Mouse (Mus musculus): ENCODE measurements at regions not wholly inside any gene's neighbourhood (a gene's known extent, or its start where the extent isn't known, plus 50 kb on each side); places are given as distances from the start of the nearest gene placed in this dataset.
"Not testable (repeated sequence)": the region's sequence is repeated elsewhere in the genome, so short reads cannot be mapped to it uniquely, and the experiment has no call there.

DNA sequence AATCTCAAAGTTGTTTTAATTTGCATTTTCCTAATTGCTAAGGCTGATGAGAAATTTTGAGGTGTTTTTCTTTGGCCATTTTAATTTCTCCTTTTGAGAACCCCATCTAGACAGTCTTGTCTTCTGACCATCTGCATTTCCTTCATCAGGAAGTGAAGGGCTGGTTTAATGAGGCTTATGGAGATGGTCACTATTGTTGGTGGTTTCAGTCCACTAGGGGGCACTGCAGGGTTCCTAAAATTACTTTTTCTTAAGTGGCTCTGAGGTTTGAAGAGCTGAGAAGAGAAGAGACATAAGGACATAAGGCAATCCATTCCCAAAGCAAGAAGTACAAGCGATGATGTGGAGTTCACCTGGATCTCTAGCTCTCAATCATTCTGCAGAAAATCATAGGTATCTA is 494.4 kb upstream of the Olfr1507 start:
- H3K4me3 ChIP-seq (replicated peaks; ENCODE audit: low read depth, low read length); H3K27me3 ChIP-seq (ENCODE audit: insufficient read depth, low read length); H3K27ac ChIP-seq; ATAC-seq (replicated peaks; ENCODE audit: low FRiP score, low read depth); H3K4me2 ChIP-seq (ENCODE audit: low read length); H3K9ac ChIP-seq (ENCODE audit: low read depth, low read length); H3K4me1 ChIP-seq (replicated peaks; ENCODE audit: insufficient read depth, low read length); DNase-seq (ENCODE audit: low spot score); H3K9me3 ChIP-seq (replicated peaks; ENCODE audit: low read length); H3K36me3 ChIP-seq (ENCODE audit: insufficient read depth, low read length): not testable (repeated sequence)
- WGBS: 67% methylated on average over 1 of the region's 1 CpGs

DNA sequence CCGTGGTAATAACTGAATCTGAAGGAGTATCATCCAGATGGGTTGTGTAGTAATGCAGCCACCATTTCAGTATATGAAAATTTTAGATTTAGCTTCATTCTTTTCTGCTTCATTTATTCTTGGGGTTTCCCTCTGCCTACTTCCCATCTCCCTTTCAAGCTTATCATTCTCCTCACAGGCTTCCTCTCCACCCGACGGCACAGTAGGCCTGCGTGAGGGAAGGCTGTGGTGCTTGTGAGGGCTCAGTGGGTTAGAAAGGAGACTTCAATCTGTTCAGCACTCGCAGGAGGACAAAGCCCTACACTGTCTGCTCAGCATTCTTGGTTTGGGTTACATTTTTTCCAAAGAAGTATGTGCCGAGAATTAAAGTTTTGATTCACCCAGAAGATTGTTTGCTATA is 493.0 kb upstream of the Olfr1507 start:
- H3K27me3 ChIP-seq (ENCODE audit: insufficient read depth, low read length); ATAC-seq (replicated peaks; ENCODE audit: low FRiP score, low read depth); DNase-seq (ENCODE audit: low spot score); H3K9me3 ChIP-seq (replicated peaks; ENCODE audit: low read length); H3K36me3 ChIP-seq (ENCODE audit: insufficient read depth, low read length); H3K4me2 ChIP-seq (ENCODE audit: low read length); H3K9ac ChIP-seq (ENCODE audit: low read depth, low read length); H3K27ac ChIP-seq; H3K4me1 ChIP-seq (replicated peaks; ENCODE audit: insufficient read depth, low read length); H3K4me3 ChIP-seq (replicated peaks; ENCODE audit: low read depth, low read length): not testable (repeated sequence)
- no CpG with 5 or more reads among the region's 6 CpGs for WGBS

- not testable (repeated sequence) for H3K9me3 ChIP-seq (replicated peaks; ENCODE audit: low read length); H3K4me1 ChIP-seq (replicated peaks; ENCODE audit: insufficient read depth, low read length); H3K36me3 ChIP-seq (ENCODE audit: insufficient read depth, low read length); ATAC-seq (replicated peaks; ENCODE audit: low FRiP score, low read depth); H3K27me3 ChIP-seq (ENCODE audit: insufficient read depth, low read length); DNase-seq (ENCODE audit: low spot score); H3K9ac ChIP-seq (ENCODE audit: low read depth, low read length); H3K27ac ChIP-seq; H3K4me2 ChIP-seq (ENCODE audit: low read length); H3K4me3 ChIP-seq (replicated peaks; ENCODE audit: low read depth, low read length)
- no CpG with 5 or more reads among the region's 12 CpGs for WGBS
Observed at GRCm38 (mm10) chr14:52972207-52973003, 476.9 kb upstream of the Olfr1507 start.

DNA sequence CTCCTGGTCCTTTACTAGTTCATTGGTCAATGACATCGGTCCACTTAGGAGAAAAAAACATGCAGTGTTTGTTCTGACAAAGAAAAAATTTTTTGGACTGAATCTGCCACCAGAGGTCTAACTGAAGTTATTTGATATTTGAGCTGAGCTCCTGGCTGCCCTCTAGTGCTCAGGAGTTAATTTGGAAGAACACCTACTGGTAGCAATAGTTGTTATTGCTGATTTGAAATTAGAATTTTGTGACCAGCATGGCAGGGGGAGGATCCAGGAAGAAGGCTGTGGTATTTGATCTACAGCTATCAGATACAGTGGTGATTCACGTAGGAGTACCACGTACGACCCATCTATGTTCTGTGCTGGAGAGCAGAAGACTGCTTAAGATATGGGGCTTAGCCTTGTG is 466.6 kb upstream of the Olfr1507 start:
- 79% methylated on average over 3 of the region's 4 CpGs for WGBS
- not testable (repeated sequence) for H3K27ac ChIP-seq; ATAC-seq (replicated peaks; ENCODE audit: low FRiP score, low read depth); DNase-seq (ENCODE audit: low spot score); H3K27me3 ChIP-seq (ENCODE audit: insufficient read depth, low read length); H3K4me1 ChIP-seq (replicated peaks; ENCODE audit: insufficient read depth, low read length); H3K9ac ChIP-seq (ENCODE audit: low read depth, low read length); H3K9me3 ChIP-seq (replicated peaks; ENCODE audit: low read length); H3K36me3 ChIP-seq (ENCODE audit: insufficient read depth, low read length); H3K4me2 ChIP-seq (ENCODE audit: low read length); H3K4me3 ChIP-seq (replicated peaks; ENCODE audit: low read depth, low read length)

GRCm38 (mm10) chr14:52956515-52956914 is 461.0 kb upstream of the Olfr1507 start:
- H3K9ac ChIP-seq (ENCODE audit: low read depth, low read length); H3K4me2 ChIP-seq (ENCODE audit: low read length); DNase-seq (ENCODE audit: low spot score); ATAC-seq (replicated peaks; ENCODE audit: low FRiP score, low read depth); H3K27ac ChIP-seq; H3K27me3 ChIP-seq (ENCODE audit: insufficient read depth, low read length); H3K4me3 ChIP-seq (replicated peaks; ENCODE audit: low read depth, low read length); H3K36me3 ChIP-seq (ENCODE audit: insufficient read depth, low read length); H3K4me1 ChIP-seq (replicated peaks; ENCODE audit: insufficient read depth, low read length); H3K9me3 ChIP-seq (replicated peaks; ENCODE audit: low read length): not testable (repeated sequence)
- 100% methylated on average over 1 of the region's 2 CpGs for WGBS

DNA sequence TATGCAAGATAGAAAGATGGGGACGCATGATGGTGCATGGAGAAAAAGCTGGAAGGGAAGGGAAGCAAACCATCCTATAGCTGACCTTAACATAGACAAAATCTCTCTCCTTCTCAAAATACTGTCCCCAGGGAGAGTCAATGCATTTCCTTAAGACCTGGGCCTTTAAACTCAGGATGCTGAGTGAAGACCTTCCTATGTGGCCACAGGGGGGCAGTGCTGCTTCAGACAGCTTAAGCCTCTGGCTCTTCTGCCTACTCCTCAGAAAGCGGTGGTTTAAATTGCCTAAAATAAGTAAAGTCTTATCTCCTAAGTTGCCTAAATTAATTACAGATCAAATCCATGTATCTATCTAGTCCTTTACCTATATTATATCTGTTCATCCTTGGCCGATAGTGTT is 449.4 kb upstream of the Olfr1507 start:
- H3K9ac ChIP-seq (ENCODE audit: low read depth, low read length); H3K4me1 ChIP-seq (replicated peaks; ENCODE audit: insufficient read depth, low read length); H3K4me2 ChIP-seq (ENCODE audit: low read length); DNase-seq (ENCODE audit: low spot score); H3K9me3 ChIP-seq (replicated peaks; ENCODE audit: low read length); H3K27me3 ChIP-seq (ENCODE audit: insufficient read depth, low read length); H3K4me3 ChIP-seq (replicated peaks; ENCODE audit: low read depth, low read length); H3K27ac ChIP-seq; ATAC-seq (replicated peaks; ENCODE audit: low FRiP score, low read depth); H3K36me3 ChIP-seq (ENCODE audit: insufficient read depth, low read length): not testable (repeated sequence)
- no CpG with 5 or more reads among the region's 3 CpGs for WGBS
- TF ChIP-seq CTCF (IDR thresholded peaks at IDR 0.05; ENCODE audit: low read depth): peak; percentile 8; the same call in 1 of the 2 replicates

DNA sequence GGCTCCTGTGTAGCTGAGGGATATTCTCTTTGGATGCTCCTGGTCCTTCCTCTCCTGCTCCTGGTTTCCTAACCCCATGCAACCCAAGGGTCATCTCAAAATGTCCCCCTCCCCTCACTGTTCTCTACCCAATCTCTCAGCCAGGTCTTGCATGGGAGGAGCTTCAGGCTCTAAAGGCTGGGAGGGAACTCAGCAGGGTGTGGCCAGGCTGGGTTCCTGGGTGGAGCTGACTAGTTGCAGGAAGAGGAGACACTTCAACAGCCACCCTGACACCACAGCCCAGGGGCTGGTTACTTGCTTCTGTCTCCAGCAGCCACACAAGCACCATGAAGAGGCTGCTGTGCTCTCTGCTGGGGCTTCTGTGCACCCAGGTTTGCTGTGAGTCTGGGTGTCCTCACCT is 446.9 kb upstream of the Olfr1507 start:
- H3K36me3 ChIP-seq (ENCODE audit: insufficient read depth, low read length); H3K9ac ChIP-seq (ENCODE audit: low read depth, low read length); H3K27ac ChIP-seq; DNase-seq (ENCODE audit: low spot score); ATAC-seq (replicated peaks; ENCODE audit: low FRiP score, low read depth); H3K27me3 ChIP-seq (ENCODE audit: insufficient read depth, low read length); H3K9me3 ChIP-seq (replicated peaks; ENCODE audit: low read length); H3K4me2 ChIP-seq (ENCODE audit: low read length); H3K4me3 ChIP-seq (replicated peaks; ENCODE audit: low read depth, low read length); H3K4me1 ChIP-seq (replicated peaks; ENCODE audit: insufficient read depth, low read length): not testable (repeated sequence)

- not testable (repeated sequence) for DNase-seq (ENCODE audit: low spot score); H3K36me3 ChIP-seq (ENCODE audit: insufficient read depth, low read length); H3K4me1 ChIP-seq (replicated peaks; ENCODE audit: insufficient read depth, low read length); H3K4me3 ChIP-seq (replicated peaks; ENCODE audit: low read depth, low read length); H3K9ac ChIP-seq (ENCODE audit: low read depth, low read length); H3K4me2 ChIP-seq (ENCODE audit: low read length); H3K9me3 ChIP-seq (replicated peaks; ENCODE audit: low read length); H3K27me3 ChIP-seq (ENCODE audit: insufficient read depth, low read length); H3K27ac ChIP-seq; ATAC-seq (replicated peaks; ENCODE audit: low FRiP score, low read depth)
- no CpG with 5 or more reads among the region's 1 CpGs for WGBS
Observed at GRCm38 (mm10) chr14:52941747-52942146, 446.2 kb upstream of the Olfr1507 start.

DNA sequence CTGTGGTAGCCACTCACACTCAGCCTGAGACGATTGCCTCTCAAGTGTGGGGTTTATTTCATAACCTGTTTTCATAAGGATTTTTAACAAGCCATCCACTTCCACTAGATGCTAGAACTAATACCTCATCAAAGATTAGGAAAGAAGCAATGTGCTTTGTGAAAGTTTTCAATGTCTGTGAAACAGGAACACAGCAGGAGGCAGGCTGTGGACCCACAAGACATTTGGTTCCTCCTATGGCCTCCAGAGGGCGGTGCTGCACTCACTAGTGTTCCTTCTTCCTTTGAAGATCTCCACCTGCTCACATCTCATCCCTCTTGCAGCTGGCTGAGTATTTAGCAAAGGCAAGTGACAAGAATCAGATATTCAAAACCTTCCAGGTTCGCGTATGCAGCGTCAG is 424.6 kb upstream of the Olfr1507 start:
- H3K9me3 ChIP-seq (replicated peaks; ENCODE audit: low read length); H3K4me2 ChIP-seq (ENCODE audit: low read length); H3K9ac ChIP-seq (ENCODE audit: low read depth, low read length); H3K4me3 ChIP-seq (replicated peaks; ENCODE audit: low read depth, low read length); ATAC-seq (replicated peaks; ENCODE audit: low FRiP score, low read depth); H3K4me1 ChIP-seq (replicated peaks; ENCODE audit: insufficient read depth, low read length); H3K36me3 ChIP-seq (ENCODE audit: insufficient read depth, low read length); H3K27me3 ChIP-seq (ENCODE audit: insufficient read depth, low read length); H3K27ac ChIP-seq; DNase-seq (ENCODE audit: low spot score): not testable (repeated sequence)
- WGBS: no CpG with 5 or more reads among the region's 5 CpGs

DNA sequence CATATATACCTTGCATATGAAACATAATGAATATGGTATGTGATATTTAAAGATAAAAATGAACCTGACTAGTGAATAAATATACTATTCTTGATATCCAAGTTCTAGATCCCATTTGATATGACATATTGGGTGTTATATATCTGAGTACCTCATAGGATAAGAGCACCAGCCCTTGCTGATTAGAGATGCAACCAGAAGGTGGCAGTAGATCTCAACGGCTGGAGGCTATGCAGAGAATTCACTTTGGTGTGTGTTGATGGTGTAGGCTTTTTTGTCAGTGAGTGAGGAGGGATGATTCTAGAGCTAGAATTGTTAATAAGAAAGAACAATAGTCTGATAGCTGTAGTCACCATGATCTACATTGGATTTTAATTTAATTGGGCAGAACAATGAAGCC is 418.3 kb upstream of the Olfr1507 start:
- H3K4me1 ChIP-seq (replicated peaks; ENCODE audit: insufficient read depth, low read length); H3K9ac ChIP-seq (ENCODE audit: low read depth, low read length); H3K27me3 ChIP-seq (ENCODE audit: insufficient read depth, low read length); DNase-seq (ENCODE audit: low spot score); ATAC-seq (replicated peaks; ENCODE audit: low FRiP score, low read depth); H3K9me3 ChIP-seq (replicated peaks; ENCODE audit: low read length); H3K4me2 ChIP-seq (ENCODE audit: low read length); H3K36me3 ChIP-seq (ENCODE audit: insufficient read depth, low read length); H3K4me3 ChIP-seq (replicated peaks; ENCODE audit: low read depth, low read length); H3K27ac ChIP-seq: not testable (repeated sequence)
- no CpG with 5 or more reads among the region's 1 CpGs for WGBS

Data from kidney, postnatal 0 days (tissue).